Mouse (Mus musculus) c-Kit-positive CD71-negative TER-119-negative erythroid progenitor cells, embryonic 14.5 days (primary cell): ENCODE measurements around the gene Irx4.

Experiments used
- DNase-seq: peaks from one replicate; pipeline ENCODE4 v3.0.0-alpha.2; 2013; ENCODE audit warnings: low read depth

Gene Irx4

DNA sequence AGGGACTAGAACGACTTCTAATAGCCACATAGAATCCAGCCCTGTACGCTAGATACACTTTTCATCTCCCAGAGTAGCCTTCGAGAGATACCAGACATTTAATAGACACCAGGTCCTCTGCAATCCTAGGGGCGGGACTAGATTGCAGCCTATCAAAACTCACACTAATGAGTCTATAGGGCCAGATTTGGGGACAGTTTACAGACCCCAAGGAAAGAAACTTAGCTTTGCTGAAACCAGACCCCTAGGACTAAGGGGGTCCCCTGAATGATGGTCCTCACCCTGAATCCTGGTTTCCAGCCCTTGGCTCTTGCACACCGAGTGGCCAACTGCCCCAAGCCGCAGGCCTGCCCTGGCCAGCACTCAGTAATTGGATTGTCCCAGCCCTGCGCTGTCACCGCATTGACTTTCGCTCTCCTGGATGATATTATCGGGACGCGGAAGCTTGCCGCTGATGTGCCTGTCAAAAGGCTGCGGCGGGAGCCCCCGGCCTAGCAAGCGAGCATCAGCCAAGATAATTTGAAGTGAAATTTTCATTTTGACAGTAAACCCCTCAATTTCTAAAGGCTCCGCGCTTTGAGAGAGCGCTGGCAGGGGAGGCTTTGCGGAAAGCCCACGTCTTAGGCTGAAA, 10.3 kb downstream of the Irx4 start:
- DNase-seq: no peak

DNA sequence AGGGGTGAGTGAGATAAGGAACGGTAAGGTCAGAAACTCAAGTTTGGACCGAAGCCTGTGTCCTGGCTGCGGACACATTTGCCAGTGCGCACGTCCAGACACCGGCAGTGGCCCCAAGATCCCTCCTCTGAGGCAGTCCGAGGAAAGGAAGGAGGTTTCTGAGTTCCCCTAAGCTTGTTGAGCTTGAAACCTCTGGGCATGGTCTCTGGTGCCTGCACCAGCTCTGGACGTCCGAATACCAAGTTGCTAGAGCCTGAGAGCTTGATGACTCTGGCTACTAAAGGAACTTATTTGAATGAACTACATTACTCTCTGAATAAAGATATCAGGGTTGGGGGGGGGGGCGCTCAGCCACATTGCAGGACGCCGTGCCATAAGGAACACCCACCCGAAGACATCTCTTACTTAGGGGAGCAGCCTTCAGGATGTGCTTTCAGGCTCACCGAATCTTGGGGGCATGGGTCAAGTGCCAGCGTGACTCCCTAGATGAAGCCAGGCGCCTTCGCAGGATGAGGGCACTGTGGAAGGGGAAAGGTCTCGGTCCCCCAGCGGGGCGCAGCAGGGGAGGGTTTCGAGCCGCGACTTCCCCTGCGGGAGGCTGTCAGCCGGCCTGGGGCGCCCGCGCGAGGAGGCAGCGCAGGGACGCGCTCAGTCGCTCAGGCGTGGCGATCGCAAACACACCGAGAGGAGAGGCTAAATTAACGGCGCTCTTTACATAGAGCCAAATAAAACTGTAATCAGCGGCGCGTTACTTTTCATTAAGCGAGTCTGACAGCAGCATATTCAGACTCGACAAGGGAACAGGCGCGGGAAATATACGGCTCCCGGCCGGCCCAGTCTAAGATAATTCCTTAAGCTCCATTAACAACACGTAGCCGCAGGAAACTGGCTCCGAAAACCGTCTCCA, 11.3 kb downstream of the Irx4 start:
- no peak for DNase-seq

DNA sequence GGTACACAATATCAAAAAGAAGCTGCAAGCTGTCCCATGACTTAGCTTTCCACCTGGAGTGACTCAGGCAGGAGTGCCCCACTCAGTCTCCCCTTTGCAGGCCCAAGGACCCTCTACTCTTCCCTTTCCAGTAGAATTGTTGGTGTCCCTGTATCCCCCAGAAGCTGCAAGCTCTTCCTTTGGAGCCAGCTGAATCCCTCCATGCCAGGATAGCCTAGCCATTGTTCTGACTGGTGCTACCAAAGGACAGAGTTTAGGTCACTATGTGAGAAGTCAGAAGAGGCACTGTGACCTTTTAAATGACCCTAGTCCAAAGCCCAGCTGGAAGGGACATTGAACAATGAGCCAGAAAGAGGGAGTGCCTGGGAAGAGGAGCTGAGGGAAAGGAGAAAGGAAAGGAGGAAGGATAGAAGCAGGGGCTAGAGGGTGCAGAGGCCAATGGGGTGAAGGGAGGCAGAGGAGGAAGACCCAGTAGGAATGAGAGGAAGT, 12.6 kb downstream of the Irx4 start:
- no peak for DNase-seq

DNA sequence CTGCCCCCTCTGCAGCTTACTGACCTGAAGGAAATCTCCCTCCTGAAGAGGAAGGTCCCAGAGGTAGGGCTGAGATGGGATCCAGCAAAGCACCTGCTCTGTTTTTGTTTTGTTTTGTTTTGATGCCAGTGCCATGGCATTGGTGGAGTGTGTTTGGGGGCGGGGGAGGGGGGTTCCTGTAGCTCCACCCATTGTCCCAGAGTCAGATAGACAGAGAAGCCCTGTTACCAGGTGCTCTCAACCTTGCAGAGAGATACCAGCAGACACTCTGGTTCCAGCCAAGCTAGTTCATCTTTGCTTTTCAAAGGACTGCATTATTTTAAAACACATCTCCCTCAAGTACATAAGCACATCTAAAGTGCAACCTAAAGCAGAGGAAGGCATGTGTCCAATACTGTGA, 13.3 kb downstream of the Irx4 start:
- no peak for DNase-seq

DNA sequence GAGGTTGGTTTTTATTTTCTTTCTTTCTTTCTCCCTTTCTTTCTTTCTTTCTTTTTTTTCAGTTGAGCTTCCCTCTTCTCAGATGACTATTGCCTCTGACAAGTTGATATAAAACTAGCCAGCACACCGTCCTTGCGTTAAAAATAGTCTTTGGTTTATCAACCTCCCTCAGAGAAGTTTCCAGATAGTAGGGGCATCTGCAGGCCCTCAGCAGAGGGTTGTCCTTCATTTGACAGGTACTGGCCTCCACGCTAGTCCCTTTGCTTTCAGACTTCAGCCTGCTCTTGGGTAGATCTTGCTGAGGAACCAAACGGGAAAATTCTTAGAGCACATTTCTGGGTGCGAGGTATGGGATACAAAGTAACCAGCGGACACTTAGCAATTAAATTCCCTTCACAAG, 17.1 kb downstream of the Irx4 start:
- no peak for DNase-seq

DNA sequence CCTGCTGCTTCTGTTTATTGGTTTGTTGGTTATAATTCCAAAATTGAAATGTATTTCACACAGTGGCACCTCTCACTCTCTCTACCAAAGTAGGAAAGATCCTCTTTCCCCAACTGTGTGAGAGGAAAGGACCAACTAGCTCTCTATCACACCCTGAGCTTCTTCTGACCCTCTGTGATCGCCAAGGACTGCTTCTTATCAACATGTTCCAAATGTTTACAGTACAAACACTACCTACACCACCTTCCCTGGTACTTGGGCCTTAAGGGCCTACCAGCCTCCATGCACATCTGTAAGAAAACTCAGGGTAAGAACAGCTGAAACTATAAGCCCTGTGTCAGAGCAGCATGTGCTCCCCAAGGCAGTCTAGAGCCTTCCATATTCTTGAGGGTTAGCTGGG, 17.5 kb downstream of the Irx4 start:
- no peak for DNase-seq

DNA sequence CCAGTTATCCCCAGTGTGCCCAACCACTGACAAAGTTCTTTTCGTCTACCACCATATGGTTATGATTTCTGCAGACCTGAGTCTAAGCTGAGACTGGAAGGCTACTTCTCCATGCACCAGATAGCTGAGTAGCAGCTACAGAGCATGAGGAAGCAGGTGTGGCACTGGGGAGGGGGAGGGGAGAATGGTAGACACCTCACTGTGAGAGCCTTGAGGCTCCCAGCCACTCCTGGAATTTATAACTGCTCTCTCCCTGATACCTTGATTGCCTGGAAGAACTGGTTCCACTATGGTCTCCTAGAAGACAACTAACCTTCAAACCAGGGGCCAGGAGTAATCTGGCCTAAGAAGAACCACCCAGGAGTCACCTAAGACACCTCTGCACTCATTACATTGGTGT, 18.9 kb downstream of the Irx4 start:
- no peak for DNase-seq

DNA sequence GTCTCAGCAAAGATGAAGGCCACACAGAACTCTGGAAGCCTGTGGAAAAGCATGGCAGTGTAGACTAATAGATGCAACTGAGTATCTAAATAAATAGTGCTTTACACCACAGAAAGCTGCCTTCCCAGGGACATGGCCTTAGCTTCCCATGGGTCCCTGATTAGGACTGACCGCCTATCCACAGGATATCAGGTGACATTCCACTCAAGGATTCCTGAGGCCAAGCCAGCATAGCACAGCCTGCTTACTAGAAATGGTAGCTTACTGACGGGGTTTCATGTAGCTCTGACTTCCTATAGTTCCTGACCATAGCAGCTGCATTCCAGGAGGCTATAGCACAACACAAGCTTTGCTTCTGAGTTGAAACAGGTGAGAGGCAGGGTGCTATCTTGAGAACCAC, 22.1 kb downstream of the Irx4 start:
- DNase-seq: no peak

DNA sequence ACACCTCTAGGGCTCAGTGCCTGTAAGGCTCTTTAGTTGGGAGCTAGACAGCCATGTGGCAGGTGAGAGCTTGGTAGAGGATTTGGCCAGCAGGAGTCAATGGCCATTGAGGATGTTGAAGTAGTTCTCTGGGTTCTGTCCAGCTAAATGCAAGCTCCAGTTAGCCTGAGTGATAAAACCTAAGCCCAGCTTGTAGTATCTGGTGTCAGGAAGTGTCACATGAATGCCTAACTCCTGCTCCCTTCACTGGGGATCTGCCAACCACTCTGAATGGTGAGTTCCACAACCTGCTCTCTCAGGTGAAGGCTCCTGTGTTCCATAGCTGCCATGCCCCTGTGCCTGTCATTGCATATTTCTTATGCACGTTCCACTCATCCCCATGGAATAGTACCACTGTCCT, 23.3 kb downstream of the Irx4 start:
- no peak for DNase-seq

DNA sequence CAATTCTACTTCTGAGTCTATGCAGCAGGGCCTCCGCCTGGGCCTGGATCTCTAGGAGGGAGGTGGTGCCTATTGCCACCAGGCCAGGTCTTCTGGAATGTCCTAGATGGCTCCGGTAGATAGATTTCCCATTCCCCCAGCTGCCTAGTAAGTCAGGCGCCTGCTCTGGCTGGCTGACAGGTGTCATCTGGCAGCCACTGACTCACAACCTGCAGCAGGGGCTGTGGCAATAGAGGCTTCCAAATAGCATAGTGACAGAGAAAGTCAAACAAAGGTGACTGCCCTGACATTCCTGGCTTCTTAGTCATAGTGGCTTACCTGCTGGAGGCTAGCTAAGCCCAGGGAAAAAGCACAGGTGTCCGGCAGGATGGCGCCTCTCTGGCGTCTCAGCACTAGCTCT, 29.9 kb downstream of the Irx4 start:
- no peak for DNase-seq

DNA sequence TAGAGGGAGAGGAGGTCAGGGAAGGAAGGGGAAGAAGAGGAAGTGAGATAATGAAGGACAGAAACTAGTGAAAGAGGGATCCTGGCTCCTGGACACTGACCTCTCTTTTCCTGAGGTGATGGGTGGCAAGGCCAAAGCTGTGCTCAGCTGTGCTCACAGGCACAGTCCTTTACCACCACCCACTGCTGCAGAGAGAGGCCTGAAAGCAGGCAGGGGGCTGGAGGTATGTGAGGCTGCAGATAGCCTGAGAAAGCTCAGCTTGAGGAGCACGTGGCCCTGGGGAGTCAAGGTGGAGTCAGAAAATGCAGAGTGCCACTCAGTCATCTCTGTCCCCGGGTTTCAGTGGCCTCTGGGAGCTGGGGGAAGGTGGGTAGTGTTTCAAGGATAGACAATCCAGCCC, 30.8 kb downstream of the Irx4 start:
- no peak for DNase-seq

DNA sequence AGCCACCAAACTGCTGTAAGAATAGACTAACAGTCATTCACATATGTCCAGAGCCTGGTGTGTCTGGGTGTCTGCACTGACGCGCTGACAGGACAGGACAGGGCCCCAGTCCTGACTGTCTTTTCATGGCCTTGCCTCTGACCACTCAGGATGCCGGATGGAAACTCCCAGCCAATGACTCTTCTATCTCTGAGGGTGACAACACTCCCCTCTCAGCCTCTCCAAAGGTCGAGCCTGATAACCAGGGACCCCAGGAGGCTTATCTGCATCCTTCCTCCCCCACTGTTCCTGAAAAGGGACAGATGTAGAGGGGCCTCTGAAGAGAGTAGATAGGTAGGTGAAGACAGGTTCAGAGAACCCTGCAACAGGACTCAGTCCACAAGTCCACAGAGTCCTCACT, 38.4 kb downstream of the Irx4 start:
- DNase-seq: no peak

DNA sequence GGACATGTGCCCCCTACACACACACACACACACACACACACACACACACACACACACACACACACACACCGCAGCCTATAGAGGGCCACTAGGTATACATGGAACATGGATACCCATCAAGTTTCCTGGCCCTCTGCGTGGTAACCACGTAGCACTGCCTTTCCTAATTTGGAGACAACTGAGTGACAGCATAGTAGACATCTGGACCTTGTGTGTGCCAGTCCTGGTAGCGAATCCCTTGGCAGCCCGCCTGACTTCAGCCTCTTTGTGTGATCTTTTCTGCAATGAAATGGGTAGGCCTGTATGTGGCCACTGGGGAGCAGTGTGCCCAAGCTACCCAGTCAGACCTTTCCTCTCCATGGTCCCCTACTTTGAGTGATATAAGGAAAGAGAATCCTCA, 39.0 kb downstream of the Irx4 start:
- DNase-seq: no peak

DNA sequence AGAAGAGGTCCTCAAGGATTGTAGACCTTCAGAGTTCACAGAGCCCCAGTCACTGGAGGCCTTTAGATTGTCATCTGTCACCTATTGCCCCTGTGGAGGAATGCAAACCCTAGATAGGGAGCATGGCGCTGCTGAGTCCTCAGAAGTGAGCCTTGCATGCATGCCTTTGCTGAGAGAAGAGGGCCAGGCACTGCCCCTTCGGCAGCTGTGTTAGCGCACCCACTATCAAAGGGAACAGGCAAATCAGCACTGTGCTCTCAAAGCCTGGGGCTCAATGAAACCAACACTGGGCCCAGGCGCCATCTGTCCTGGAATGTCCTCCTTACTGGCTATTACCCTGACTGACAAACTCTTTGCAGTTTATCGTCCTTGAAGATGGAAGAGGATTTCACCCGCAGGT, 44.5 kb downstream of the Irx4 start:
- DNase-seq: no peak

DNA sequence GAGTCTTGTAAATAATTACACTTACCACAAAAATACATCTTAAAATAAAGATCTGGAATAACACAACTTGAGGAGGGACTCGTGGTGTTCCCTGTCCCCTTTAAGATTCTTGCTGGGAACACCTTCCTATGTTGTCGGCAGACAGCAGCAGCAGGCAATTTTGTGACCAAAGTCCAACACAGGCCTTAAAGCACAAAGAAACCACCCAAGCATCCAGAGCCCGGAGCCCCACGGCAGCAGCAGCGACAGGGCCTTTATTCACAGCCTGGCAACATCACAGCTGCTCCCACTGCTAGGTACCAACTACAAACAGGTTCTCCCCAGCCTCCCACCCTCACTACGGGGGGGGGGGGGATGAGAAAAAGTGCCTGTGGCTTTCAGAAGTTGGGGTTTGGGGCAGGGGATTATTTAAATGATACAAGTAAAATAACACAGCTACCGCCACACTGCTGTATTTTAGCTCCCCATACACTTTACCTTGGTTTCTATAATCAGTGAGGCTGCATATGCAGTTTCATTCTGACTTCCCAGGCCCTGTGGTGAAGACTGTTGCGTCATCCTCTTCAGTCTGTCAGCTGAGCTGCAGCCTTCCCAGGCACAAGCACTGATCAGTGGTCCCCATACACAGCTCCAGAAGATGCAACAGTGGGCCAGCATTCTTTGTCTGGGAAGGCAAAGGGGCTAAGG, 45.3 kb downstream of the Irx4 start:
- no peak for DNase-seq

DNA sequence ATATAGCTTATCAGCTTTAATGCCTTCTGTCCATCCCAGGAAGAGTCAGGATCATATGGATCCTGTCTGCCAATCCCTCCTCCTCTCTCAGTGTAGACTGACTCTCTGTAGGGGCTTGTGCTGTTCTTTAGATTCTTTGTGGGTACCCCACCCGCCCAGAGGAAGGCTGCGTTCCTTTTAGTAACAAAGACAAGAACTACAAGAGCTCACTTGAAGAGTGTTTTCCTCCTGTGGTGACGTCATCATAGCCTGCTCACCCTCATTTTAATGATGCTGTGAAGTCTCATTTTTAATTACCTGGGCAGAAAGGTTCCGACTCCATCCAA, 45.8 kb downstream of the Irx4 start:
- DNase-seq: no peak

DNA sequence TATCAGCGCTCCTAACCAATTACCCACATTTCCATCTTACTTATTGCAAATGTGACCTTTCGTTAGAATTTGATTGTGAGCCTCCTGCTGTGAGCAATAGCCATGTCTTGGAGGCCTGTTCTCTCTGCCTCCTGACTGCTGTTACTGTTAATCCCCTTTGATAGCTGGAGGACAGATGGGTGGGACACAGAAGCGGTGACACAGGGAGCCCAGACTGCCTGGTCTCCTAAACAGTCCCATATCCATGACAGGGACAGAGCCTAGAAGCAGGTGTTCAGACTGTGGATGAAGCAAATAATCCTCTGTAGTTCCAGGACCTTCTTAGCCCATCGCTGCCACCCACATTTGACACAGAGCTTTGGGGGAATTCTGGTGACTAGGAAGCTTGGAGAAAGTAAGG, 46.2 kb downstream of the Irx4 start:
- no peak for DNase-seq

DNA sequence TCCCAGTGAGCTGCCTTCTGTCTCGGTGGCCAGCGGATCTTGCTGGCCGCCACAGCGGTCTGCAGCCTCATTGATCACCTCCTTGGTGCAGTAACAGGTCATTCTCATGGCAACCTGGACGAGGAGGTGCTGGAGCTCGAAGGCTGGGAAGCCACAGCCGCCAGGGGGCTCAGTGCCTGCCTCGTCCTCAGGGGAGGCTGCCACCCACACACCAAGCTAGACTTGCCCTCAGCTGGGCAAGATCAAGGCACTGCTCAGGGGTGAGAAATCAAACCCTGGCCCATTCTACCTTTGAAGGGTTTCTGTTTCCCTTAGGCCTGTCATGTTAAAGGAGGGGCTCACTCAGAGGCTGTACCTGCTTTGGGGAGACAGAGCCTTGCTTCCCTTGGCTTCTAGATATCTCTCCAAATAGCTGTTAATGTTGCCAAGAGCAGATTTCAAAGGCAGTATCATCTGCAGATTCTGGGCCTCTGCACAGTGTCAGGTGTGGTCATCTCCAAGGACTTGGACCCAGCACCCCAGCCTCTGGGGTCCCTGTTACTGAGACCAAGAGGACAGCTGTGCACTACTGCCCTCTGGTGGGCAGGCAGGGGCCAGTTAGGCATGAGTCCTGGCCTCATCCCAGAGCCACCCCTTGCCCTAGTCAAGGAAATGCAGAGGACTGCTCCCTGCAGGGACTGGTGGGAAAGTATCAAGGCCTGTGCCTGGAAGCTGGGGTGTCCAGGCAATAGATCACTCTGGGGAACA, 50.1 kb downstream of the Irx4 start:
- peak; percentile 37 for DNase-seq
